Comparison of ENCODE assay signal across 21 mouse cellular contexts in the genomic region with DNA sequence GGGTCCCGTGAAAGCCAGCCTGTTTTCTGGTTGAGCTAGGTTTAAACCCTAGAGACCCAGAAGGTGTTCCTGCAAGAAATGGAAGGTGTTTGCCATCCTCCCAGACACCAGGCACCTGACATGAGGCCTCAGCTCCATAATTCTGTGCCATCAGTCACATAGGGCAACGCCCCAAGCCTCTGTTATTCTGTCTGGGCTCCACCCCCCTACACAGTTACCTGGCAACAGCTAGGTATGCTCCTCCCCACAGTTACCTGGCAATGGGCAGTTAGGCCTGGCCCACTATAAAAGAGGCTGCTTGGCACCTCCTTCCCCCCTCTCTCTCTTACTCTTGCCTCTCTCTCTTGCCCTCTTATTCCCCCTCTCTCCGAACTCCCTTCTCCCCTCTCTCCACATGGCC.
DNase-seq lines count a peak whose midpoint lies in the region; ATAC-seq and TF ChIP-seq lines count a peak whose summit lies in the region.
"Had no signal": no experiment of that assay in that cellular context is flagged by ENCODE, and none has a peak within 500 bp of the region (broad histone marks: within the 10 kb centered on the region; RNA-seq: fewer than 3 reads in every experiment).

No protein-coding gene starts in this region.

- TF ChIP-seq EP300 in lung, postnatal 0 days (IDR thresholded peaks at IDR 0.05), result no peak

- H3K27me3 ChIP-seq in embryonic facial prominence, embryonic 13.5 days, result no peaks in the 10 kb centered on the region
- H3K27me3 ChIP-seq in embryonic facial prominence, embryonic 10.5 days (replicated peaks; ENCODE audit: low read depth, poor library complexity, severe bottlenecking), result 0 out of 2 replicates have a peak, but pooled peaks cover 3% of the 10 kb centered on the region
- H3K27me3 ChIP-seq in embryonic facial prominence, embryonic 14.5 days (replicated peaks; ENCODE audit: control insufficient read depth, insufficient read depth, low read length), result no peaks in the 10 kb centered on the region
- no peaks in the 10 kb centered on the region for H3K27me3 ChIP-seq in intestine, postnatal 0 days (replicated peaks; ENCODE audit: control insufficient read depth, insufficient read depth, low read length)
- no peaks in the 10 kb centered on the region for H3K27me3 ChIP-seq in lung, postnatal 0 days (replicated peaks; ENCODE audit: insufficient read depth, low read length)
- H3K27me3 ChIP-seq in hindbrain, embryonic 10.5 days (ENCODE audit: insufficient read depth, poor library complexity, severe bottlenecking), result no peaks in the 10 kb centered on the region
- H3K27me3 ChIP-seq: forebrain, embryonic 15.5 days had no signal

- DNase-seq in embryonic facial prominence, embryonic 10.5 days (ENCODE audit: low spot score), result no peak
- peak; percentile 64 to 73 for DNase-seq in B cell, adult 2 months
- DNase-seq in embryonic facial prominence, embryonic 14.5 days (ENCODE audit: low spot score), result no peak
- no peak for DNase-seq in lung, postnatal 0 days (ENCODE audit: low spot score)
- DNase-seq in hindbrain, embryonic 10.5 days (ENCODE audit: low spot score), result no peak
- DNase-seq: adrenal gland, postnatal 14 days; cerebellum, adult 18-20 months; cerebellum, adult 9-11 months; cerebellum, postnatal 36 days; gastrocnemius, postnatal 25 days; heart, postnatal 10 days; heart, postnatal 4 days; kidney, adult 2 months had no signal

- no peak for TF ChIP-seq CTCF in intestine, postnatal 0 days (IDR thresholded peaks at IDR 0.05; ENCODE audit: low read depth)
- TF ChIP-seq CTCF in lung, postnatal 0 days (IDR thresholded peaks at IDR 0.05), result no peak

- 62% methylated on average over 3 of the region's 3 CpGs for WGBS in embryonic facial prominence, embryonic 13.5 days
- 77% methylated on average over 3 of the region's 3 CpGs for WGBS in embryonic facial prominence, embryonic 10.5 days
- WGBS in embryonic facial prominence, embryonic 14.5 days, result 74% methylated on average over 3 of the region's 3 CpGs
- 59% methylated on average over 3 of the region's 3 CpGs for WGBS in intestine, postnatal 0 days
- 69% methylated on average over 3 of the region's 3 CpGs for WGBS in lung, postnatal 0 days
- 74% methylated on average over 3 of the region's 3 CpGs for WGBS in hindbrain, embryonic 10.5 days

- no peak overlapping the region for H3K4me3 ChIP-seq in embryonic facial prominence, embryonic 13.5 days
- no peak overlapping the region for H3K4me3 ChIP-seq in embryonic facial prominence, embryonic 10.5 days
- no peak overlapping the region for H3K4me3 ChIP-seq in embryonic facial prominence, embryonic 14.5 days (ENCODE audit: low read depth, low read length)
- H3K4me3 ChIP-seq in intestine, postnatal 0 days (ENCODE audit: low read depth, low read length), result no peak overlapping the region
- H3K4me3 ChIP-seq in lung, postnatal 0 days (ENCODE audit: low read depth, low read length), result no peak overlapping the region
- no peak overlapping the region for H3K4me3 ChIP-seq in hindbrain, embryonic 10.5 days
- H3K4me3 ChIP-seq: forebrain, embryonic 15.5 days; heart, embryonic 10.5 days; hindbrain, embryonic 13.5 days had no signal

- H3K4me2 ChIP-seq in embryonic facial prominence, embryonic 13.5 days, result no peak overlapping the region
- H3K4me2 ChIP-seq in embryonic facial prominence, embryonic 14.5 days (ENCODE audit: low read depth, low read length), result no peak overlapping the region
- no peak overlapping the region for H3K4me2 ChIP-seq in intestine, postnatal 0 days (replicated peaks; ENCODE audit: low read depth)
- no peak overlapping the region for H3K4me2 ChIP-seq in lung, postnatal 0 days (replicated peaks; ENCODE audit: low read depth, low read length)
- H3K4me2 ChIP-seq: forebrain, embryonic 15.5 days; hindbrain, embryonic 13.5 days had no signal

- H3K27ac ChIP-seq in embryonic facial prominence, embryonic 13.5 days, result no peak overlapping the region
- no peak overlapping the region for H3K27ac ChIP-seq in embryonic facial prominence, embryonic 10.5 days (replicated peaks)
- H3K27ac ChIP-seq in embryonic facial prominence, embryonic 14.5 days (replicated peaks; ENCODE audit: low read depth, low read length), result no peak overlapping the region
- H3K27ac ChIP-seq in intestine, postnatal 0 days (ENCODE audit: low read depth, low read length), result no peak overlapping the region
- no peak overlapping the region for H3K27ac ChIP-seq in lung, postnatal 0 days (ENCODE audit: low read length)
- H3K27ac ChIP-seq in hindbrain, embryonic 10.5 days, result no peak overlapping the region
- H3K27ac ChIP-seq: forebrain, embryonic 15.5 days; hindbrain, embryonic 13.5 days had no signal

- H3K36me3 ChIP-seq in embryonic facial prominence, embryonic 13.5 days, result no peaks in the 10 kb centered on the region
- H3K36me3 ChIP-seq in embryonic facial prominence, embryonic 10.5 days (replicated peaks), result no peaks in the 10 kb centered on the region
- H3K36me3 ChIP-seq in embryonic facial prominence, embryonic 14.5 days (ENCODE audit: control insufficient read depth, insufficient read depth, low read length), result no peaks in the 10 kb centered on the region
- no peaks in the 10 kb centered on the region for H3K36me3 ChIP-seq in intestine, postnatal 0 days (ENCODE audit: control insufficient read depth, insufficient read depth)
- no peaks in the 10 kb centered on the region for H3K36me3 ChIP-seq in lung, postnatal 0 days (ENCODE audit: insufficient read depth, low read length)
- H3K36me3 ChIP-seq in hindbrain, embryonic 10.5 days, result no peaks in the 10 kb centered on the region
- H3K36me3 ChIP-seq: forebrain, embryonic 15.5 days; G1E; heart, embryonic 10.5 days; hindbrain, embryonic 13.5 days had no signal

- H3K9ac ChIP-seq in embryonic facial prominence, embryonic 13.5 days, result no peak overlapping the region
- H3K9ac ChIP-seq in embryonic facial prominence, embryonic 14.5 days (ENCODE audit: low read depth, low read length), result no peak overlapping the region
- no peak overlapping the region for H3K9ac ChIP-seq in intestine, postnatal 0 days (ENCODE audit: low read depth, low read length)
- H3K9ac ChIP-seq in lung, postnatal 0 days (replicated peaks; ENCODE audit: low read depth), result no peak overlapping the region
- H3K9ac ChIP-seq: forebrain, embryonic 15.5 days; hindbrain, embryonic 13.5 days had no signal

- H3K9me3 ChIP-seq in embryonic facial prominence, embryonic 13.5 days, result no peaks in the 10 kb centered on the region
- H3K9me3 ChIP-seq in embryonic facial prominence, embryonic 10.5 days, result no peaks in the 10 kb centered on the region
- no peaks in the 10 kb centered on the region for H3K9me3 ChIP-seq in embryonic facial prominence, embryonic 14.5 days (ENCODE audit: control insufficient read depth, low read length)
- no peaks in the 10 kb centered on the region for H3K9me3 ChIP-seq in intestine, postnatal 0 days (ENCODE audit: control insufficient read depth)
- H3K9me3 ChIP-seq in lung, postnatal 0 days (ENCODE audit: low read length), result no peaks in the 10 kb centered on the region
- 0 out of 2 replicates have a peak, but pooled peaks cover 3% of the 10 kb centered on the region for H3K9me3 ChIP-seq in hindbrain, embryonic 10.5 days
- H3K9me3 ChIP-seq: forebrain, embryonic 15.5 days; G1E; heart, embryonic 10.5 days; hindbrain, embryonic 13.5 days had no signal

- 0 out of 2 replicates have a peak, but pooled peaks have one; percentile 11 for ATAC-seq in embryonic facial prominence, embryonic 13.5 days (ENCODE audit: insufficient number of reproducible peaks, insufficient read depth, low FRiP score, low TSS enrichment, low read depth)
- ATAC-seq in embryonic facial prominence, embryonic 14.5 days (ENCODE audit: low read depth), result peak; percentile 49; the same call in 1 of the 2 replicates
- ATAC-seq in intestine, postnatal 0 days, result peak; percentile 65
- no peak for ATAC-seq in inflammation-experienced regulatory T-cells, adult 6 months
- no peak for ATAC-seq in lung, postnatal 0 days
- ATAC-seq: activated CD4-positive, CD25-positive, alpha-beta regulatory T cell, adult 4 months; forebrain, embryonic 15.5 days had no signal

- peaks cover 9% of the 10 kb centered on the region for H3K4me1 ChIP-seq in embryonic facial prominence, embryonic 13.5 days
- peaks cover 28% of the 10 kb centered on the region for H3K4me1 ChIP-seq in embryonic facial prominence, embryonic 10.5 days
- H3K4me1 ChIP-seq in embryonic facial prominence, embryonic 14.5 days (ENCODE audit: control insufficient read depth, insufficient read depth, low read length), result peaks cover 11% of the 10 kb centered on the region
- peaks cover 12% of the 10 kb centered on the region for H3K4me1 ChIP-seq in intestine, postnatal 0 days (replicated peaks; ENCODE audit: control insufficient read depth, insufficient read depth, low read length)
- peaks cover 9% of the 10 kb centered on the region; the same call in 1 of the 2 replicates for H3K4me1 ChIP-seq in lung, postnatal 0 days (ENCODE audit: insufficient read depth, low read depth, low read length)
- H3K4me1 ChIP-seq in hindbrain, embryonic 10.5 days (replicated peaks), result peaks cover 23% of the 10 kb centered on the region
- H3K4me1 ChIP-seq: forebrain, embryonic 15.5 days; hindbrain, embryonic 13.5 days had no signal

Comparison
In these comparisons a context has a peak if more than half of its experiments do, and no peak if none do; other contexts are left out.
1. ATAC-seq: peak in embryonic facial prominence, embryonic 13.5 days (single experiment), embryonic facial prominence, embryonic 14.5 days (single experiment) and intestine, postnatal 0 days (single experiment); none in inflammation-experienced regulatory T-cells, adult 6 months (single experiment) and lung, postnatal 0 days (single experiment).
2. DNase-seq: peak in B cell, adult 2 months (2 of 2); none in embryonic facial prominence, embryonic 10.5 days (single experiment), embryonic facial prominence, embryonic 14.5 days (single experiment), lung, postnatal 0 days (single experiment) and hindbrain, embryonic 10.5 days (single experiment).